Mouse (Mus musculus): ENCODE data around the gene Tubb4a. TPM values are rescaled to one million over a fixed set of nuclear protein-coding genes. Genes with fewer than 3 reads are reported as not detected.
"Not testable (repeated sequence)": the region's sequence is repeated elsewhere in the genome, so short reads cannot be mapped to it uniquely, and the experiment has no call there.

Tubb4a gene
- polyA plus RNA-seq, 1 experiment from 2014 or later = 121 TPM

GRCm38 (mm10) chr17:57066908-57067307, 20.7 kb downstream of the Tubb4a start:
- peaks cover 35% of the 10 kb centered on the region for H3K27me3 ChIP-seq
- WGBS = 62% methylated on average over 5 of the region's 5 CpGs
- H3K4me1 ChIP-seq = peaks cover 15% of the 10 kb centered on the region
- no peaks in the 10 kb centered on the region for H3K9me3 ChIP-seq
- H3K27ac ChIP-seq = no peak overlapping the region
- no peak for ATAC-seq (ENCODE audit: low FRiP score)
- no peak overlapping the region for H3K4me3 ChIP-seq (replicated peaks)
- no peak overlapping the region for H3K9ac ChIP-seq
- no peaks in the 10 kb centered on the region for H3K36me3 ChIP-seq (replicated peaks)
- H3K4me2 ChIP-seq = no peak overlapping the region

- ATAC-seq (ENCODE audit: low FRiP score) = no peak
- H3K9ac ChIP-seq = no peak overlapping the region
- peaks cover 29% of the 10 kb centered on the region for H3K4me1 ChIP-seq
- peaks cover 46% of the 10 kb centered on the region for H3K27me3 ChIP-seq
- H3K36me3 ChIP-seq (replicated peaks) = no peaks in the 10 kb centered on the region
- 10% methylated on average over 8 of the region's 8 CpGs for WGBS
- no peak overlapping the region for H3K4me2 ChIP-seq
- no peak overlapping the region for H3K4me3 ChIP-seq (replicated peaks)
- no peaks in the 10 kb centered on the region for H3K9me3 ChIP-seq
- H3K27ac ChIP-seq = no peak overlapping the region
Observed at GRCm38 (mm10) chr17:57063031-57063430, 24.6 kb downstream of the Tubb4a start.

DNA sequence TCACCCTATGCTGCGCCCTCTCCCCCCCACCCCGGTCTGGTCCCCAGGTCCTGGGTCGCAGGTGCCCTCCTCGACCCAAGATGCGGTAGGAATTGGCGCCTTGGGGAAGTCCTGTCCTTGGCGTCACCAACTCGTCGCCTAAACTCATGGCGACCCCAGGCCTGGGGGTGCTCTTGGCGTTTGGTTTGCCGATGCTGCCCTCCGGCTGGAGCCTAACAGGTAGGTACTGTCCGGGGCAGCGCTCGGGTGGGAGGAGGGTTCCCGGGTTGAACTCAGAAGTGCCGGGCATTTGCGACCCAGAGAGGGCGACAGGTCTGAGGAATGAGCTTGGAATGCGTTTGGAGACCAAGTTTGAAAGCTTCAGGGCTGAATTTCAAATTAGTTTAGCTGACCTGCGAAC, 25.0 kb downstream of the Tubb4a start:
- under 1% methylated on average over 22 of the region's 22 CpGs for WGBS
- 0 out of 2 replicates have a peak, but pooled peaks cover under 1% of the 10 kb centered on the region for H3K36me3 ChIP-seq (replicated peaks)
- peaks cover 30% of the 10 kb centered on the region for H3K4me1 ChIP-seq
- peak overlapping the region; percentile 31 for H3K4me3 ChIP-seq (replicated peaks)
- H3K9ac ChIP-seq = no peak overlapping the region
- no peak for ATAC-seq (ENCODE audit: low FRiP score)
- H3K27me3 ChIP-seq = peaks cover 46% of the 10 kb centered on the region
- H3K4me2 ChIP-seq = peak overlapping the region; percentile 50
- H3K27ac ChIP-seq = no peak overlapping the region
- no peaks in the 10 kb centered on the region for H3K9me3 ChIP-seq

DNA sequence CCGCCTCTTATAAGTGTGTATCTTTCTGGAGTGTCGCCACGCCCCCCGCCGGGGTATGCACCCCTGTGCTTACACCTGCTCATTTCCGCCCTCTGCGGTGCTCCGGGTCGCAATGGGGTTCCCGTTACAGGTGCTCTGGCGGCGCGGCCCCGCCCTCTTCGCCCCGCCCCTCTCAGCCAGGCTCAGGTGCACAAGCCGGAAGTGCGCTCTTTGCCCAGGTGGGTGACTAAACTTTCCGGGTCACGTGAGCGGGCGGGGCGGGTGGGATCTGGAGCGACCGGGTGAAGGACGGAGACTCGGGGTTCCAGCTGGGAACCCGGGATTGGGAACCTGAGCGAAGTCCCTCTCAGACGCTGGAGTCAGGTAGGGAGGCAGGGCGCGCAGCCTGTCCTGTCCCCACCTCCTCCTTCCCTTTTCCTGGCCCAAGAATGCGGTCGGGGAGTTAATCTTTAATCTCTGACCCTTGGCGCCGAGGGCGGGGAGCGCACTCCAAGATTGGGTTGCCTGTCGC, 25.5 kb downstream of the Tubb4a start:
- H3K4me1 ChIP-seq = peaks cover 30% of the 10 kb centered on the region
- H3K4me2 ChIP-seq = peak overlapping the region; percentile 50
- H3K9ac ChIP-seq = no peak overlapping the region
- H3K36me3 ChIP-seq (replicated peaks) = 0 out of 2 replicates have a peak, but pooled peaks cover 5% of the 10 kb centered on the region
- WGBS = under 1% methylated on average over 39 of the region's 39 CpGs
- peak overlapping the region; percentile 31 for H3K4me3 ChIP-seq (replicated peaks)
- peaks cover 46% of the 10 kb centered on the region for H3K27me3 ChIP-seq
- H3K27ac ChIP-seq = no peak overlapping the region
- H3K9me3 ChIP-seq = no peaks in the 10 kb centered on the region
- no peak for ATAC-seq (ENCODE audit: low FRiP score)

DNA sequence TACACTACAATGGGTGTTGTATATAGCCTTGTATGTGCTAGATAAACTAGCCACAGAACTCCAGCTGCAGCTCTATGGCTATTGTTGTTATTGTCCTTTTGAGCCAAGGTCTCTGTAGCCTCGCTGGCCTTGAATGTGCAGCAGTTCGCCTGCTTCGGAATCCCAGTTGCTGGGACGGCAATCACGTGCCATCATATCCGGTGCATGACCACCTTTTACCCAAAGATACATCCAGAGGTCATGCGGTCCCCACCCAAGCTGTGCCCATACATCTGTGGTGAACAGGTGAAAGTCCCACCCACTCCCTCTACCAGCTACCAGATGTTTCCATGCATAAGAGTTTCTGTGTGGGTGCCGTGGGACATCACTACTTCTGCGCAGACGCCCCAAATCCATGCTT, 26.5 kb downstream of the Tubb4a start:
- peak overlapping the region; percentile 87 for H3K4me2 ChIP-seq
- H3K36me3 ChIP-seq (replicated peaks) = 0 out of 2 replicates have a peak, but pooled peaks cover 9% of the 10 kb centered on the region
- peaks cover 30% of the 10 kb centered on the region for H3K4me1 ChIP-seq
- peak overlapping the region; percentile 69 for H3K4me3 ChIP-seq (replicated peaks)
- H3K27ac ChIP-seq = no peak overlapping the region
- H3K27me3 ChIP-seq = peaks cover 46% of the 10 kb centered on the region
- H3K9ac ChIP-seq = no peak overlapping the region
- no peak for ATAC-seq (ENCODE audit: low FRiP score)
- no peaks in the 10 kb centered on the region for H3K9me3 ChIP-seq
- WGBS = 38% methylated on average over 10 of the region's 10 CpGs

- Histone ChIP-seq H3K4me1 (peaks cover 30% of the 10 kb centered on the region), H3K36me3 (replicated peaks) (peaks cover 9% of the 10 kb centered on the region), H3K9ac (peak overlapping the region; percentile 76; the same call in 1 of the 2 replicates), H3K4me2 (peak overlapping the region; percentile 87), H3K27ac (peak overlapping the region; percentile 90), H3K4me3 (replicated peaks) (peak overlapping the region; percentile 69), H3K27me3 (peaks cover 43% of the 10 kb centered on the region), H3K9me3 (no peaks in the 10 kb centered on the region)
- peak; percentile 91 for ATAC-seq (ENCODE audit: low FRiP score)
- under 1% methylated on average over 44 of the region's 44 CpGs for WGBS
Observed at GRCm38 (mm10) chr17:57060231-57060801, 27.3 kb downstream of the Tubb4a start.

DNA sequence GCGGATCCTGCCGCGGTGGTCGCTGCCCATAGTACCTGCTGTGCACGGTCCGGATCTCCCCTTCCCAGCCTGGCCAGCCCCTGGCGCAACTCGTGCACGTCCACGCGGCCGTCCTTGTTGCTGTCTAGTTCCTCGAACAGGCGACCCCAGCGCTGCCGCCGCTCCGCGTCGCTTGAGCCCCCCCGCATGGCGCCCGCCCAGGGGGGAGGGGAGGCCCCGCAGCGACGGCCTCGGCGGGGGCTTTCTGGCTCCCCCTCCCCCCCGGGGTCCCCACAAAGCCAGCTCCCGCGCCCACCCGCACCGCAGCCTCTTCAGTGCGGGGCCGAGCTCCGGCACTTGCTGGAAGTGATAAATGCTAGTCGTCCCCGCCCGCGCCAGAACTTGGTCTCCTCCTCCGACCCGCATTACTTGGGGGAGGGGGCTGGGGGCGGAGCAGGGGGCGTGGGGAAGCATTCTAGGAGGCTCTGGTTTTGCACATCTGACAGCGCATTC, 28.1 kb downstream of the Tubb4a start, which contains the start of gene Slc25a23:
Gene Slc25a23, minus strand, starts transcription at position 378 of the 492 bp plus-strand sequence.
- peaks cover 36% of the 10 kb centered on the region for H3K27me3 ChIP-seq
- H3K36me3 ChIP-seq (replicated peaks) = peaks cover 16% of the 10 kb centered on the region
- WGBS = 1% methylated on average over 38 of the region's 45 CpGs
- peak within 1 kb of the TSS; percentile 76 for H3K9ac ChIP-seq
- no peaks in the 10 kb centered on the region for H3K9me3 ChIP-seq
- ATAC-seq (ENCODE audit: low FRiP score) = peak; percentile 80
- peaks cover 30% of the 10 kb centered on the region for H3K4me1 ChIP-seq
- peak within 1 kb of the TSS; percentile 87 for H3K4me2 ChIP-seq
- peak within 1 kb of the TSS; percentile 69 for H3K4me3 ChIP-seq (replicated peaks)
- peak within 1 kb of the TSS; percentile 90 for H3K27ac ChIP-seq

- no peaks in the 10 kb centered on the region for H3K9me3 ChIP-seq
- peak within 1 kb of the TSS; percentile 69 for H3K4me3 ChIP-seq (replicated peaks)
- H3K27me3 ChIP-seq = peaks cover 30% of the 10 kb centered on the region
- peaks cover 30% of the 10 kb centered on the region for H3K4me1 ChIP-seq
- peak within 1 kb of the TSS; percentile 87 for H3K4me2 ChIP-seq
- peak; percentile 10; the same call in 1 of the 2 replicates for ATAC-seq (ENCODE audit: low FRiP score)
- peak within 1 kb of the TSS; percentile 76 for H3K9ac ChIP-seq
- under 1% methylated on average over 12 of the region's 22 CpGs for WGBS
- peak within 1 kb of the TSS; percentile 90 for H3K27ac ChIP-seq
- peaks cover 22% of the 10 kb centered on the region for H3K36me3 ChIP-seq (replicated peaks)
Observed at GRCm38 (mm10) chr17:57058891-57059485, 28.6 kb downstream of the Tubb4a start, which contains the start of gene Crb3. Gene Crb3 (plus strand): TSS chr17:57059105.

DNA sequence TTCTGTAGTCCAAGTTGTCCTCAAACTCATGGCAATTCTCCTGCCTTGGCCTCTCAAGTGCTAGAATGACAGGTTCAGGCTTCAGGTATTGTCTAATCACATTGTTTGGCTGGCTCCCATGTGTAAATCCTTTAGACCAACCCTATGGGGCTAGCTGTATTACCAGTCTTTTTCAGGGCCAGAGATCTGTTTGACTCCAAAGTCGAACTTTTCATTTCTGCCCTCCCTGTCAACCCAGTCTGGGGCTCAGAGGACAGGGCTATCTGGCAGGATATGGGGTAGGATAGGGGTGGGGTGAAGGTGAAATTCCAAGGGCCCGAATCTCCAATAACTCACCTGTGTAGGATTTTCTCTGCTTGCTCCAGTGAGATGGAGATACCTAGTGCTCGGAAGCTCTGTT, 31.3 kb downstream of the Tubb4a start:
- Histone ChIP-seq H3K9ac (no peak overlapping the region), H3K36me3 (replicated peaks) (peaks cover 44% of the 10 kb centered on the region), H3K27ac (no peak overlapping the region), H3K27me3 (peaks cover 4% of the 10 kb centered on the region), H3K4me2 (no peak overlapping the region), H3K9me3 (no peaks in the 10 kb centered on the region), H3K4me3 (replicated peaks) (no peak overlapping the region), H3K4me1 (peaks cover 19% of the 10 kb centered on the region)
- 89% methylated on average over 3 of the region's 3 CpGs for WGBS
- no peak for ATAC-seq (ENCODE audit: low FRiP score)

- not testable (repeated sequence) for H3K4me2 ChIP-seq; H3K9ac ChIP-seq; H3K27me3 ChIP-seq; H3K4me1 ChIP-seq; ATAC-seq (ENCODE audit: low FRiP score); H3K4me3 ChIP-seq (replicated peaks); H3K27ac ChIP-seq; H3K9me3 ChIP-seq
- H3K36me3 ChIP-seq (replicated peaks) = peaks cover 70% of the 10 kb centered on the region
- 86% methylated on average over 4 of the region's 4 CpGs for WGBS
Observed at GRCm38 (mm10) chr17:57051679-57052078, 35.9 kb downstream of the Tubb4a start.

DNA sequence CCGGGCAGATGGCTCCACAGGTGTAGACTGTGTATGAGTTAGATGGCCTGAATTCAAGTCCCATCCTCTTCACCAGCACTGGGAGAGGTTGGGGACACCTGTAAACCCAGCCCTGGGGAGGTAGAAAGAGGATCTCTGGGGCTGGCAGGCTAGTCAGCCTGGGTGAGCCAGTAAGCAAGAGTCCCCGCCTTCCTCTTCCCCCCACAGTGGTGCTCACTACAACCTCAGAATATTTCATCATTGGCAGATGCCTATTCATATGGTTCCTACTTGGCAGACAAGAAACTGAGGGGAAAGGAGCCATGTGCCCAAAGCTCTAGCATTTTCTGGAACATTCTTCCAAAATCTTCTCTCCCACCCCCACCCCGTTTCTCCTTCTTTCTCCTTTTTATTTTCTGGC, 38.8 kb downstream of the Tubb4a start:
- H3K36me3 ChIP-seq (replicated peaks) = peaks cover 67% of the 10 kb centered on the region

GRCm38 (mm10) chr17:57047406-57047805, 40.2 kb downstream of the Tubb4a start:
- 48% methylated on average over 5 of the region's 5 CpGs for WGBS
- ATAC-seq (ENCODE audit: low FRiP score) = 0 out of 2 replicates have a peak, but pooled peaks have one; percentile 34

More for the DNA sequence above, 38.8 kb downstream of the Tubb4a start:
- 97% methylated on average over 3 of the region's 3 CpGs for WGBS
- H3K4me2 ChIP-seq = no peak overlapping the region
- H3K4me3 ChIP-seq (replicated peaks) = no peak overlapping the region
- no peak overlapping the region for H3K27ac ChIP-seq
- no peaks in the 10 kb centered on the region for H3K4me1 ChIP-seq
- no peaks in the 10 kb centered on the region for H3K9me3 ChIP-seq
- no peak for ATAC-seq (ENCODE audit: low FRiP score)
- H3K27me3 ChIP-seq = no peaks in the 10 kb centered on the region
- H3K9ac ChIP-seq = no peak overlapping the region

More at GRCm38 (mm10) chr17:57047406-57047805, 40.2 kb downstream of the Tubb4a start:
- Histone ChIP-seq H3K9ac (no peak overlapping the region), H3K27ac (no peak overlapping the region), H3K4me2 (no peak overlapping the region), H3K9me3 (no peaks in the 10 kb centered on the region), H3K4me3 (replicated peaks) (no peak overlapping the region), H3K36me3 (replicated peaks) (peaks cover 53% of the 10 kb centered on the region), H3K27me3 (no peaks in the 10 kb centered on the region), H3K4me1 (no peaks in the 10 kb centered on the region)

All from forebrain, embryonic 12.5 days (tissue).